Mouse (Mus musculus): ENCODE measurements around the gene Rad9a. TPM values are rescaled to one million over a fixed set of nuclear protein-coding genes. Genes with fewer than 3 reads are reported as not detected.

The Rad9a gene
- total and polyA plus RNA-seq, 3 experiments = 21.3 to 37.9 TPM; not detected in 1

DNA sequence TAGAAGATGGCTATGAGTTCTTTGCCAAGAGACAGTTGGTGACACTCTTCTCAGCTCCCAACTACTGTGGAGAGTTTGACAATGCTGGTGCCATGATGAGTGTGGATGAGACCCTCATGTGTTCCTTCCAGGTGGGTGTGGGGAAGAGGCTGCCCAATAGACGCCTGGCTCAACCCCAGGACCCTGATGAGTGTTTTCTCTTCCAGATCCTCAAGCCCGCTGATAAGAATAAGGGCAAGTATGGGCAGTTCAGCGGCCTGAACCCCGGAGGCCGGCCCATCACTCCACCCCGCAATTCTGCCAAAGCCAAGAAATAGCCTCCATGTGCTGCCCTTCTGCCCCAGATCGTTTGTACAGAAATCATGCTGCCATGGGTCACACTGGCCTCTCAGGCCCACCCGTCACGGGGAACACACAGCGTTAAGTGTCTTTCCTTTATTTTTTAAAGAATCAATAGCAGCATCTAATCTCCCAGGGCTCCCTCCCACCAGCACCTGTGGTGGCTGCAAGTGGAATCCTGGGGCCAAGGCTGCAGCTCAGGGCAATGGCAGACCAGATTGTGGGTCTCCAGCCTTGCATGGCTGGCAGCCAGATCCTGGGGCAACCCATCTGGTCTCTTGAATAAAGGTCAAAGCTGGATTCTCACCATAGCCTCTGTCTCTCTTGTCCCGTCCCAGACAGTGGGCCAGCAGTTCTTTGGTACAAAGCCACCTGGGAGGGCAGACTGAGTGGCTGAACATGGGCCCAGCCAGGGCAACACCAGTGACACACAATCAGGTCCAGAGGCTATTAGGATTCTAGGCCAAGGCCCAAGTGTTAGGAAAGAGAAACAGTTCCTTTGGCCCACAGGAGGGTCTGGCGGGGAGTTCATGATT, 6.4 kb downstream of the Rad9a start:
- H3K9ac ChIP-seq (ENCODE audit: control insufficient read depth, low read depth, low read length, poor library complexity, severe bottlenecking) = no peak overlapping the region
- no peaks in the 10 kb centered on the region for H3K27me3 ChIP-seq (ENCODE audit: control insufficient read depth in 1 of 2, insufficient read depth in 2 of 2, low read length in 2 of 2)
- no peaks in the 10 kb centered on the region for H3K9me3 ChIP-seq (replicated peaks; ENCODE audit: insufficient read depth, low read length)
- no peak for DNase-seq (ENCODE audit: low read depth, low spot score)
- TF ChIP-seq NELFE (IDR thresholded peaks at IDR 0.05; ENCODE audit: low read depth, low read length) (no peak), ZMIZ1 (IDR thresholded peaks at IDR 0.05; ENCODE audit: low read depth, low read length) (peak; percentile 56; the same call in 1 of the 2 replicates), TAL1 (IDR thresholded peaks at IDR 0.05; ENCODE audit: low read length) (no peak), POLR2AphosphoS2 (IDR thresholded peaks at IDR 0.05; ENCODE audit: low read length) (peak; percentile 33; the same call in 1 of the 2 replicates), EP300 (IDR thresholded peaks at IDR 0.05; ENCODE audit: low read depth in 1 of 2, low read length in 2 of 2) (no peak), USF1 (IDR thresholded peaks at IDR 0.05; ENCODE audit: low read depth, low read length) (no peak), TCF12 (IDR thresholded peaks at IDR 0.05; ENCODE audit: low read depth, low read length) (no peak), POLR2A (IDR thresholded peaks at IDR 0.05; ENCODE audit: control insufficient read depth in 1 of 2, insufficient read depth in 1 of 2, low read depth in 1 of 2, low read length in 2 of 2, poor library complexity in 1 of 2) (0 out of 4 replicates have a peak, but pooled peaks of 1 of the 2 experiments have one; percentile 36), UBTF (IDR thresholded peaks at IDR 0.05; ENCODE audit: borderline replicate concordance, insufficient read depth, low read depth, low read length) (no peak), CTCF (IDR thresholded peaks at IDR 0.05 in 2 of 3, conservative IDR thresholded peaks at IDR 0.05 in 1 of 3; ENCODE audit: control insufficient read depth in 1 of 3, insufficient read depth in 1 of 3, low read depth in 2 of 3, low read length in 3 of 3, poor library complexity in 1 of 3, severe bottlenecking in 1 of 3) (no peak), GATA1 (IDR thresholded peaks at IDR 0.05; ENCODE audit: low read depth, low read length) (no peak)
- peaks cover 6 to 21% of the 10 kb centered on the region in 2 experiments; a peak in 3 of 4 replicates for H3K36me3 ChIP-seq (ENCODE audit: control insufficient read depth in 1 of 2, insufficient read depth in 2 of 2, low read length in 2 of 2)
- peaks cover 6 to 23% of the 10 kb centered on the region in 2 experiments for H3K4me1 ChIP-seq (ENCODE audit: control insufficient read depth in 1 of 2, insufficient read depth in 2 of 2, low read length in 2 of 2)
- H3K4me3 ChIP-seq (ENCODE audit: control insufficient read depth in 1 of 2, insufficient read depth in 1 of 2, low read depth in 2 of 2, low read length in 2 of 2) = no peak overlapping the region
- H3K79me2 ChIP-seq (ENCODE audit: control insufficient read depth, insufficient read depth, low read length, poor library complexity) = peaks cover 29% of the 10 kb centered on the region
- no peak overlapping the region for H3K27ac ChIP-seq (ENCODE audit: control insufficient read depth, low read depth, low read length)

GRCm38 (mm10) chr19:4194021-4194724, 7.3 kb downstream of the Rad9a start:
- Histone ChIP-seq H3K4me3 (ENCODE audit: control insufficient read depth in 1 of 2, insufficient read depth in 1 of 2, low read depth in 2 of 2, low read length in 2 of 2) (no peak overlapping the region), H3K9ac (ENCODE audit: control insufficient read depth, low read depth, low read length, poor library complexity, severe bottlenecking) (no peak overlapping the region), H3K4me1 (ENCODE audit: control insufficient read depth in 1 of 2, insufficient read depth in 2 of 2, low read length in 2 of 2) (peaks cover 6 to 20% of the 10 kb centered on the region in 2 experiments), H3K27me3 (ENCODE audit: control insufficient read depth in 1 of 2, insufficient read depth in 2 of 2, low read length in 2 of 2) (no peaks in the 10 kb centered on the region), H3K36me3 (ENCODE audit: control insufficient read depth in 1 of 2, insufficient read depth in 2 of 2, low read length in 2 of 2) (peaks cover 6 to 19% of the 10 kb centered on the region in 2 experiments; a peak in 3 of 4 replicates), H3K27ac (ENCODE audit: control insufficient read depth, low read depth, low read length) (0 out of 2 replicates have a peak overlapping the region, but pooled peaks have one; percentile 5), H3K79me2 (ENCODE audit: control insufficient read depth, insufficient read depth, low read length, poor library complexity) (peaks cover 28% of the 10 kb centered on the region), H3K9me3 (replicated peaks; ENCODE audit: insufficient read depth, low read length) (no peaks in the 10 kb centered on the region)
- peak; percentile 70 for DNase-seq (ENCODE audit: low read depth, low spot score)
- TF ChIP-seq POLR2A (IDR thresholded peaks at IDR 0.05; ENCODE audit: control insufficient read depth in 1 of 2, insufficient read depth in 1 of 2, low read depth in 1 of 2, low read length in 2 of 2, poor library complexity in 1 of 2) (peak; percentile 27 to 44; a peak in 2 of 4 replicates), UBTF (IDR thresholded peaks at IDR 0.05; ENCODE audit: borderline replicate concordance, insufficient read depth, low read depth, low read length) (no peak), ETS1 (IDR thresholded peaks at IDR 0.05; ENCODE audit: low read depth, low read length) (no peak), TBP (IDR thresholded peaks at IDR 0.05; ENCODE audit: low read depth, low read length) (no peak), RAD21 (IDR thresholded peaks at IDR 0.05; ENCODE audit: low read depth, low read length) (no peak), BHLHE40 (IDR thresholded peaks at IDR 0.05; ENCODE audit: borderline replicate concordance, low read depth, low read length) (no peak), USF1 (IDR thresholded peaks at IDR 0.05; ENCODE audit: low read depth, low read length) (no peak), GATA1 (IDR thresholded peaks at IDR 0.05; ENCODE audit: low read depth, low read length) (no peak), USF2 (IDR thresholded peaks at IDR 0.05; ENCODE audit: borderline replicate concordance in 1 of 2, insufficient read depth in 1 of 2, low read depth in 1 of 2, low read length in 2 of 2) (no peak), ELF1 (IDR thresholded peaks at IDR 0.05; ENCODE audit: low read depth, low read length) (no peak), POLR2AphosphoS2 (IDR thresholded peaks at IDR 0.05; ENCODE audit: low read length) (peak; percentile 59; the same call in 1 of the 2 replicates), MAFK (IDR thresholded peaks at IDR 0.05; ENCODE audit: borderline replicate concordance, low read depth, low read length) (no peak), EP300 (IDR thresholded peaks at IDR 0.05; ENCODE audit: low read depth in 1 of 2, low read length in 2 of 2) (peak in 1 of 2 experiments; percentile 9; a peak in 1 of 4 replicates), NELFE (IDR thresholded peaks at IDR 0.05; ENCODE audit: low read depth, low read length) (no peak), MXI1 (IDR thresholded peaks at IDR 0.05; ENCODE audit: low read depth, low read length) (no peak), E2F4 (IDR thresholded peaks at IDR 0.05; ENCODE audit: borderline replicate concordance, low read depth, low read length) (no peak), ZC3H11A (IDR thresholded peaks at IDR 0.05; ENCODE audit: low read depth, low read length) (no peak), MYC (IDR thresholded peaks at IDR 0.05; ENCODE audit: low read depth, low read length) (no peak), NRF1 (IDR thresholded peaks at IDR 0.05; ENCODE audit: insufficient read depth, low read depth, low read length, poor library complexity, severe bottlenecking) (no peak), MEF2A (IDR thresholded peaks at IDR 0.05; ENCODE audit: extremely low read depth, insufficient replicate concordance, low read depth, low read length, poor library complexity, severe bottlenecking) (no peak), SMC3 (IDR thresholded peaks at IDR 0.05; ENCODE audit: low read depth, low read length) (no peak)
